Mouse (Mus musculus) liver, embryonic 14.5 days (tissue): ENCODE measurements at regions not wholly inside any gene's neighbourhood (a gene's known extent, or its start where the extent isn't known, plus 50 kb on each side); places are given as distances from the start of the nearest gene placed in this dataset.

Source experiments
- CTCF ChIP-seq: IDR thresholded peaks from 2 replicates; pipeline ENCODE4 v1.5.1; 2016; ENCODE audit warnings: antibody characterized with exemption, low read depth, control low read depth
- EP300 ChIP-seq: IDR thresholded peaks from 2 replicates; pipeline ENCODE4 v1.6.1; 2016; ENCODE audit warnings: antibody characterized with exemption, low read depth

DNA sequence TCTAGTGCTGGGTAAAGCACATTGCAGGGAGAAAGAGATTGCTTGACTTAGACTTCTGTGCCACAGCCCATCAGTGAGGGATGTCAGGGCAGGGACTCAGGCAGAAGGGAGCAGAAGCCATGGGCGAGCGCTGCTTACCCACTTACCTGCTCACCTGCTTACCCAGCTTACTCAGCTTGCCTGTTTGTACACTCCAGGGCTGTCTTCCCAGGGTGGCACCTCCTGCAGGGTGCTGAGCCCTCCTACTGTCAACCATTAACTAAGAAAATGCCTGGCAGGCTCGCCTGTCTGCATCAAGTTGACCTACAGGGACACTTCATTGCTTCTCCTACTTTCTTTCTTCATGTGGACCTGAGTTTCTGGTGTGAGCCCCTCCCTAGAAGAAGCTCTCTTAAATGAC, 124.0 kb downstream of the Gm9376 start:
- TF ChIP-seq CTCF (no peak), EP300 (no peak)
